Mouse (Mus musculus): ENCODE data around the gene Amdhd1.
"Not testable (repeated sequence)": the region's sequence is repeated elsewhere in the genome, so short reads cannot be mapped to it uniquely, and the experiment has no call there.

Gene Amdhd1

DNA sequence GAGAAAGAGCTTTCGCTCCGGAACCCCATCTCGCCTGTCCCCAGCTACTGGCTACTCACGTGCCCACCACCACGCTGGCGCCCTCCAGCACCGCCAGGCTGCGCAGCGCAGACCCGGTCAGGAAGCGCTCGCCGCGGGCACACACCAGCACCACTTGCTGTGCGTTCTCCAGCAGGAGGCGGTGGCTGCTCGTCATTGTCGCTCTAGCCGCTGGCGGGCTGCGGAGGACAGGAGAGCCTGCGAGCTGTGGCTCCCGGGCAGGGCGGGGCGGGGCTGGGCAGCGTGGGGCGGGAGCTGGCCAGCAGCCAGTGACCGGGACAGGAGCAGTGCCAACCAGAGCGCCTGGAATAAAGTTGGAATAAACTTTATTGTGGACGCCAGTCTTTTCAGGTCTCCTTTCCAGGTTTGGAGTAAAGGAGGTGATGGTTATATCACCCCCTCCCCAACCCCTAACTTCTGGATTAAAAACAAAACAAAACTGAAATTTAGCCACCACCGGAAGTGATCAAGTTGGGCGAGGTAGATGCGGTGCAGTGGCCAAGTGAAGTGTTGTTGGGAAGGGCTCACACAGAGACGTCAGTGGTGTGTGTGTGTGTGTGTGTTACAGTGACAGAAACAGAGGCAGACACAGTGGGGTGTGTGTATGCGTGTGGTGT lies at the start of gene Amdhd1:
Gene Amdhd1 (minus strand): TSS at position 259 of the 656 bp plus-strand sequence.
- peak; percentile 46 to 61 for DNase-seq

- peak; percentile 88 to 98 for DNase-seq
These were observed 49.5 kb upstream of the Amdhd1 start, which contains the start of gene Snrpf for GRCm38 (mm10) chr10:93589281-93589848. TSS of gene Snrpf (minus strand) at chr10:93589706.

- DNase-seq: no peak
These were observed 49.0 kb upstream of the Amdhd1 start for GRCm38 (mm10) chr10:93588796-93589195.

DNA sequence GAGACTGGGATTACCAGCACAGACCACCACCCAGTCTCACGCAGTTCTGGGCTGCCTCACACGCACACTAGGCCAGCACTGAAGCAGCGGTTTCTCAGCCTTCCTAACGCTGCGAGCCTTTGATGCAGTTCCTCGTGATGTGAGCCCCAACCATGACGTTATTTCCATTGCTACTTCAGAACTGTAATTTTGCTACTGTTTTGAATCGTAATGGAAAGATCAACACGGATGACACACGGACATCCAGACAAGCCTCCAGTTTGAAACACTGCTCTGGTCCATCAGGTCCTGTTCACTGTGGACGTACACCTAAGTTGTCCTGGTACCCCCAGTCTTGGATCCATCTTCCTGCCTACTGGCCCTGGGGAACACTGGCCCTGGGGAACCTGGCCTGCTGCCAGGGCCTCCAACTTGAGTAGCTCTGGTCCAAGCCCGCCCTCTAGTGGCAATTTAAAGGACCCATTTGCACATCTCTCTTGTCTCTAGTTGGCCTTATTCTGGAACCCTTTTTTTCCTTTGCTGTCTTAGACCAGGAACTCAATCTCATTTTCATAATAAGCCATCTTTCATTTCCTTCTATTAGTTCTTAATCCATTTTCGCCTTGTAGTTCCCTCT lies 37.5 kb upstream of the Amdhd1 start:
- peak; percentile 72 to 75 for DNase-seq

GRCm38 (mm10) chr10:93575960-93576359 lies 36.1 kb upstream of the Amdhd1 start:
- DNase-seq: no peak

DNA sequence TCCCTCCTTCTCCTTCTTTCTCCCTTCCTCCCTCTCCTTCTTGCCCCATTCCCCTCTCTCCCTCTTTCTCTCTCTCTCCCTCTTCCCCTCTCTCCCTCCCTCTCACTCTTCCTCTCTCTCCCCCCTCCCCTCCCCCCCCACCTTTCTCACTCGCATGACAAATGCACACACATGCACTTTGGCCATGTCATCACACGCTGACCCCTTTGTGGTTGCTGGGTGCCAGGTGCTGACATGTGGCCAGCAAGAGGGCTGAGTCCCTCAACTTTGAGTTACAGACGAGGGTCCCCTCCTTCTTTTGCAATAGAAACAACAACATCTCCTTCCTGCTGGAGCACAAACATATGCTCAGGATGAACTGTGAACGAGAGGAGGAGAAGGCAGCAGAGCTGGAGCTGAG lies 35.1 kb upstream of the Amdhd1 start:
- no peak for DNase-seq

GRCm38 (mm10) chr10:93572209-93572608 lies 32.4 kb upstream of the Amdhd1 start:
- DNase-seq: no peak

- no peak for DNase-seq
These were observed 28.8 kb upstream of the Amdhd1 start for GRCm38 (mm10) chr10:93568671-93569070.

GRCm38 (mm10) chr10:93567841-93568566 lies 28.2 kb upstream of the Amdhd1 start:
- DNase-seq: no peak

- no peak for DNase-seq
These were observed 27.2 kb upstream of the Amdhd1 start for GRCm38 (mm10) chr10:93567066-93567465.

DNA sequence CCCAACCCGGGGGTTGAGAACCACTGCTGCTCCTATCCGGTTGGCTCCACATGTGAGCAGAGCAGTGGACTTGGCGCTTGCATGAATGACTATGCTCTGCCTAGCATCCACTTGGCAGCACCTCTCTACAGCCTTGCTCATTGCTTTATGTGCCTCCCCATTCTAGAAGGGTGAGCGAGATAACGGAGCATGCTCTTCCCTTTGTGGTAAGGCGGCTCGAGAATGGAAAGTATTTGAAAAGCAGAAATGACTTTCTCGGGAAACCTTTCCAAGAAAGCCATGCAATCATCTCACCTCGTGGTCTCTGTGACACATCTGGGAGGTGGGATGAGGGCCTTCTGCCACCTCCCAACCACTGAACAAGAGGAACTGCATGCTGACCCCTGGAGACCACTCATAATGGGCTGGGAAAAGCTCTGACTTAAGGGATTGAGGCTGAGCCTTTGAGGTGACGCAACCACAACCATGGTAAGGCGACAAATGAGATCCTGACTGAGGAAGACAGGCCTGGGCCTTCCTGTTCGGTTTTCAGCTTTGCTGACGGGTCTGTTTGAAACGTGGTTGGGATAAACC lies 24.8 kb upstream of the Amdhd1 start:
- no peak for DNase-seq

GRCm38 (mm10) chr10:93559786-93560185 lies 20.0 kb upstream of the Amdhd1 start:
- no peak for DNase-seq

DNA sequence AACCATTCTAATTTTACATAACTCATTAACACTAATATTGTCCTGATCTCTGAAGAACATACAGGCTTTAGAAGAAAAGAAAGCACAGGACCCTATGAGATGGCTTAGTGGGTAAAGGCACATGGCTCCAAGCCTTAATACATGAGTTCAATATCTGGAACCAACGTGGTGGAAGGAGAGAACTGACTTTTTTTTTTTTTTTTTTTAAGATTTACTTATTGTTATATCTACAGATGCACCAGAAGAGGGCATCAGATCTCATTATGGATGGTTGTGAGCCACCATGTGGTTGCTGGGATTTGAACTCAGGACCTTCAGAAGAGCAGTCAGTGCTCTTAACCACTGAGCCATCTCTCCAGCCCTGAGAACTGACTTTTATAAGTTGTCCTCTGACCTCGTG lies 18.1 kb upstream of the Amdhd1 start:
- not testable (repeated sequence) for DNase-seq

DNA sequence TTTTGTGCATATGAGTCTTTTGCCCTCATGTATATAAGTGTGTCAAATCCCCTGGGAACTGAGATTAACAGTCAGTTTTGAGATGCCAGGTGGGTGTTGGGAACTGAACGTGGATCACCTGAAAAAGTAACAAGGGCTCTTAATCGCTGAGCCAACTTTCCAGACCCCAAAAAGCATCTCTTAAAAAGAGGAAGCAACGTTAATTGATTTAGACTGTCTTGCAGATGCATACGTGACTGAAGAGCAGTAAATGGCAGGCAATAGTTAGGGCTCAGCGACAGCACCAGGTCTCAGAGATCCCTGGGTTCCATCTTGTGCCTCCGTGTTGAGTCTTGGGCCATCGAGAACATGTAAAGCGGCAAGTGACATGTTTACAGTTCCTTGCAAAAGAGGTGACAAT lies 12.8 kb upstream of the Amdhd1 start:
- DNase-seq: no peak

- DNase-seq: no peak
These were observed 10.0 kb upstream of the Amdhd1 start for GRCm38 (mm10) chr10:93549821-93550220.

DNA sequence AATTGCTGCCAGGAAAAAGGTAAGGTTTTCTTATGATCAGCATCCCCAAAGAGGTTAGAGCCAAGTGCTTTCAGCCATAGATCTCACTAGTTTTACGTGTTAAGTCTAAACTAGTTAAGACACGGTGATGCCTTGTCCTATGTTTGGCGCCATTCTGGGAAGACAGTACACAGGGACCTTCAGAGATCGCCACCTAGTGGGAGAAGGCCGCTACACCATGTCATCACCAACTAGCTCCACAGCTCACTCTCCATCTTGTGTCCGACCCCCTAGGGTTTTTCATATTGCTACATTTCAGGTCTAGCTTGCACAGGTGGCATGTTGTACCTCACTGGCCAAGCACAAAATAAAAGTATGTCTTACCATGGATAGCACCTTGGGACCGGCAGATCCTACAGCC lies 9.2 kb upstream of the Amdhd1 start:
- DNase-seq: peak; percentile 80 to 83

GRCm38 (mm10) chr10:93547741-93548270 lies 8.0 kb upstream of the Amdhd1 start:
- no peak for DNase-seq

DNA sequence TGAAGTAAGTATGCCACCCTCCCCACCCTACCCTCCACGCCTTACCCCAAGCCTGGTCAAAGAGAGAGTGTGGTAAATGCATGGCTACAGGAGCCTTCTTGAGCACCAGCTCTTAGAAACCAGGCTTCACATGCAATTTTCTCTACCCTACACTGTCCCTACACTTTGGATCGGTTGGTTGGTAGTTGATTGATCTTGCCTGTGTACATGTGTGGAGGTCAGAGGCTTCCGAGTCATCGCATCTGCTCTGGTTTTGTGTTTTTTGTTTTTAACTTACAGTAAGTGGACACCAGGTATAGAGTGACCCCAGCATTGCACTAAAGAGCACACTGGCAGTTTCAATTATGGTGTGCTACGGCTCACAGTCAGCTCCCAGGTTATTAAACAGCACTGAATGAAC lies 4.3 kb upstream of the Amdhd1 start:
- no peak for DNase-seq

GRCm38 (mm10) chr10:93543176-93543575 lies 3.3 kb upstream of the Amdhd1 start:
- no peak for DNase-seq

DNA sequence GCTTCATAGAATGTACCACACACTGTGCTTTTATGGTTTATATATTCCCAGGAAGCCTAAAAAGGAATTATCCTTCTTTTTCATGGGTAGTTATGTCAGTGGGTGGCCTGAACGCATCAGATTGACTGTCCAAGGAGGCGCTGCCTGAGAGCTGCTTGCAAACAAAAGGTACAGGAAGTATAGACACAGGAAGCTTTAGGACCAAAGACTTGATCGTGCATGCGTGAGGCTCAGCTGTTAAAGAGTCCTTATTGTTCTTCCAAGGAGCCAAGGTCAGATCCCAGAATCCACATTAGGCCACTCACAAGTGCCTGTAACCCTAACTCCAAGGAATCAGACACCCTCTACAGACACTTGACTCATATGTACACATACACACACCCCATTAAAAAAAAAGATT lies 2.5 kb upstream of the Amdhd1 start:
- DNase-seq: no peak

- DNase-seq: no peak
These were observed 1.8 kb upstream of the Amdhd1 start for GRCm38 (mm10) chr10:93541585-93541984.

GRCm38 (mm10) chr10:93540431-93541210 lies 788 bp upstream of the Amdhd1 start, which contains the start of gene Ccdc38:
TSS of gene Ccdc38 (plus strand) at chr10:93540632.
- no peak for DNase-seq

Measured in cerebellum, postnatal 36 days (tissue).